Mouse (Mus musculus) midbrain, embryonic 14.5 days (tissue): ENCODE results near the gene Plk3. TPM values are rescaled to one million over a fixed set of nuclear protein-coding genes. Genes with fewer than 3 reads are reported as not detected.

ENCODE experiments used
- ATAC-seq: fragments of 200-750 bp; cut with Nextera tagmentation; 2 replicates; pipeline ENCODE4 v1.8.0; 2017; ENCODE audit warnings: moderate number of reproducible peaks, moderate library complexity; ENCODE audit not compliant: low FRiP score, low TSS enrichment
- DNase-seq: peaks from one replicate; pipeline ENCODE4 v3.0.0-alpha.2; 2015
- H3K27ac ChIP-seq: fragments of 300-500 bp; sonication (generic); replicated peaks from 2 replicates; pipeline ENCODE4 v1.5.1; 2014; ENCODE audit warnings: mild to moderate bottlenecking, low read depth, low read length, moderate library complexity
- H3K27me3 ChIP-seq: fragments of 300-500 bp; sonication (generic); 2 replicates; pipeline ENCODE4 v1.6.1; 2014; ENCODE audit warnings: low read length, control low read depth, mixed read lengths; ENCODE audit not compliant: control insufficient read depth, insufficient read depth
- H3K36me3 ChIP-seq: fragments of 300-500 bp; sonication (generic); 2 replicates; pipeline ENCODE4 v1.6.1; 2014; ENCODE audit warnings: low read length, control low read depth; ENCODE audit not compliant: control insufficient read depth, insufficient read depth
- H3K4me1 ChIP-seq: fragments of 300-500 bp; sonication (generic); 2 replicates; pipeline ENCODE4 v1.6.1; 2014; ENCODE audit warnings: mild to moderate bottlenecking, antibody characterized with exemption, low read length, control low read depth; ENCODE audit not compliant: control insufficient read depth, insufficient read depth
- H3K4me2 ChIP-seq: fragments of 300-500 bp; sonication (generic); 2 replicates; pipeline ENCODE4 v1.6.1; 2014; ENCODE audit warnings: mild to moderate bottlenecking, low read length, moderate library complexity
- H3K4me3 ChIP-seq: fragments of 300-500 bp; sonication (generic); replicated peaks from 2 replicates; pipeline ENCODE4 v1.5.1; 2014; ENCODE audit warnings: low read depth, low read length
- H3K9ac ChIP-seq: fragments of 300-500 bp; sonication (generic); replicated peaks from 2 replicates; pipeline ENCODE4 v1.6.1; 2014; ENCODE audit warnings: mild to moderate bottlenecking, low read length, moderate library complexity
- H3K9me3 ChIP-seq: fragments of 300-500 bp; sonication (generic); 2 replicates; pipeline ENCODE4 v1.6.1; 2016; ENCODE audit warnings: low read length, control low read depth, mixed read lengths; ENCODE audit not compliant: control insufficient read depth
- WGBS: fragments of 180-500 bp; shearing (Covaris S2); extraction: QIAGEN DNeasy Blood & Tissue Kit; methylation state at CpG from one replicate; pipeline ENCODE4 v1.1.7; 2014; 5-methylcytosine and 5-hydroxymethylcytosine counted together
- polyA plus RNA-seq: library from polyadenylated mRNA; unstranded; fragments of >200 nt; fragmentation: Nextera tagmentation; extraction: Ambion mirVana; gene quantifications from 2 replicates; pipeline ENCODE4 v1.2.1, GENCODE M21; 2014

Plk3 gene
- polyA plus RNA-seq, 1 experiment from 2014 or later, result 17.5 TPM

GRCm38 (mm10) chr4:117101218-117101617, 32.5 kb downstream of the Plk3 start:
- Histone ChIP-seq H3K27ac (no peak overlapping the region), H3K4me1 (peaks cover 17% of the 10 kb centered on the region), H3K4me2 (no peak overlapping the region), H3K27me3 (peaks cover 17% of the 10 kb centered on the region; the same call in 1 of the 2 replicates), H3K9ac (no peak overlapping the region), H3K9me3 (no peaks in the 10 kb centered on the region), H3K4me3 (no peak overlapping the region), H3K36me3 (0 out of 2 replicates have a peak, but pooled peaks cover 2% of the 10 kb centered on the region)
- DNase-seq, result peak; percentile 34
- WGBS, result 41% methylated on average over 7 of the region's 7 CpGs
- ATAC-seq, result no peak

- Histone ChIP-seq H3K4me3 (no peak overlapping the region), H3K9me3 (no peaks in the 10 kb centered on the region), H3K36me3 (no peaks in the 10 kb centered on the region), H3K27me3 (peaks cover 19% of the 10 kb centered on the region), H3K4me1 (peaks cover 24% of the 10 kb centered on the region), H3K27ac (no peak overlapping the region), H3K4me2 (no peak overlapping the region), H3K9ac (no peak overlapping the region)
- no peak for ATAC-seq
- WGBS, result 65% methylated on average over 4 of the region's 4 CpGs
- no peak for DNase-seq
Measured at GRCm38 (mm10) chr4:117100036-117100435, 33.7 kb downstream of the Plk3 start.

- no peaks in the 10 kb centered on the region for H3K36me3 ChIP-seq
- H3K4me2 ChIP-seq, result peak overlapping the region; percentile 88; the same call in 1 of the 2 replicates
Measured at GRCm38 (mm10) chr4:117098764-117099036, 35.1 kb downstream of the Plk3 start.

GRCm38 (mm10) chr4:117097969-117098763, 35.6 kb downstream of the Plk3 start:
- Histone ChIP-seq H3K27ac (no peak overlapping the region), H3K4me3 (0 out of 2 replicates have a peak overlapping the region, but pooled peaks have one; percentile 3), H3K27me3 (peaks cover 24% of the 10 kb centered on the region), H3K9ac (no peak overlapping the region), H3K36me3 (no peaks in the 10 kb centered on the region), H3K9me3 (no peaks in the 10 kb centered on the region), H3K4me1 (peaks cover 24% of the 10 kb centered on the region), H3K4me2 (peak overlapping the region; percentile 88)
- no peak for DNase-seq
- 50% methylated on average over 8 of the region's 8 CpGs for WGBS
- no peak for ATAC-seq

More at GRCm38 (mm10) chr4:117098764-117099036, 35.1 kb downstream of the Plk3 start:
- no peaks in the 10 kb centered on the region for H3K9me3 ChIP-seq
- WGBS, result 60% methylated on average over 2 of the region's 2 CpGs
- no peak for ATAC-seq
- peaks cover 24% of the 10 kb centered on the region for H3K27me3 ChIP-seq
- no peak overlapping the region for H3K27ac ChIP-seq
- no peak overlapping the region for H3K9ac ChIP-seq
- no peak overlapping the region for H3K4me3 ChIP-seq
- no peak for DNase-seq
- H3K4me1 ChIP-seq, result peaks cover 24% of the 10 kb centered on the region

GRCm38 (mm10) chr4:117096666-117097065, 37.1 kb downstream of the Plk3 start:
- 12% methylated on average over 5 of the region's 5 CpGs for WGBS
- Histone ChIP-seq H3K4me3 (peak overlapping the region; percentile 64), H3K36me3 (no peaks in the 10 kb centered on the region), H3K27me3 (peaks cover 24% of the 10 kb centered on the region), H3K4me1 (peaks cover 24% of the 10 kb centered on the region), H3K4me2 (peak overlapping the region; percentile 88), H3K9ac (peak overlapping the region; percentile 70), H3K9me3 (no peaks in the 10 kb centered on the region), H3K27ac (peak overlapping the region; percentile 5; the same call in 1 of the 2 replicates)
- DNase-seq (peak; percentile 24), ATAC-seq (no peak)

- H3K27me3 ChIP-seq, result peaks cover 24% of the 10 kb centered on the region
- H3K27ac ChIP-seq, result peak within 1 kb of the TSS; percentile 77
- no peaks in the 10 kb centered on the region for H3K36me3 ChIP-seq
- WGBS, result 1% methylated on average over 49 of the region's 50 CpGs
- peak within 1 kb of the TSS; percentile 88 for H3K4me2 ChIP-seq
- H3K4me1 ChIP-seq, result peaks cover 24% of the 10 kb centered on the region
- peak within 1 kb of the TSS; percentile 70 for H3K9ac ChIP-seq
- no peaks in the 10 kb centered on the region for H3K9me3 ChIP-seq
- DNase-seq (peak; percentile 88), ATAC-seq (peak; percentile 89)
- peak within 1 kb of the TSS; percentile 64 for H3K4me3 ChIP-seq
Measured at GRCm38 (mm10) chr4:117095551-117096452, 38.0 kb downstream of the Plk3 start, which contains the start of gene Ptch2. Gene Ptch2, plus strand, starts transcription at chr4:117096075.

GRCm38 (mm10) chr4:117094626-117095361, 39.0 kb downstream of the Plk3 start:
- no peaks in the 10 kb centered on the region for H3K36me3 ChIP-seq
- peaks cover 19% of the 10 kb centered on the region for H3K27me3 ChIP-seq
- WGBS, result 80% methylated on average over 3 of the region's 3 CpGs
- DNase-seq (no peak), ATAC-seq (no peak)
- H3K4me1 ChIP-seq, result peaks cover 24% of the 10 kb centered on the region
- H3K4me3 ChIP-seq, result no peak overlapping the region
- no peaks in the 10 kb centered on the region for H3K9me3 ChIP-seq
- no peak overlapping the region for H3K27ac ChIP-seq
- no peak overlapping the region for H3K9ac ChIP-seq
- H3K4me2 ChIP-seq, result no peak overlapping the region

- Histone ChIP-seq H3K4me1 (0 out of 2 replicates have a peak, but pooled peaks cover 3% of the 10 kb centered on the region), H3K36me3 (peaks cover 15% of the 10 kb centered on the region), H3K4me2 (no peak overlapping the region), H3K27ac (no peak overlapping the region), H3K27me3 (peaks cover 8% of the 10 kb centered on the region; the same call in 1 of the 2 replicates), H3K9me3 (no peaks in the 10 kb centered on the region), H3K4me3 (no peak overlapping the region), H3K9ac (no peak overlapping the region)
- ATAC-seq (no peak), DNase-seq (no peak)
- 88% methylated on average over 7 of the region's 7 CpGs for WGBS
Measured at GRCm38 (mm10) chr4:117090586-117090985, 43.2 kb downstream of the Plk3 start.
